Mouse (Mus musculus) forebrain, embryonic 10.5 days (tissue): ENCODE results near the gene Ctnna2. TPM values are rescaled to one million over a fixed set of nuclear protein-coding genes. Genes with fewer than 3 reads are reported as not detected.
A peak's percentile ranks its signal among the peaks of the same experiment; 100 is the strongest.

ENCODE experiments used
- DNase-seq: peaks from one replicate; pipeline ENCODE4 v3.0.0-alpha.2; 2017; ENCODE audit warnings: low spot score; ENCODE audit errors: extremely low spot score
- H3K27ac ChIP-seq: fragments of 300-500 bp; sonication (generic); 2 replicates; pipeline ENCODE4 v1.5.1; 2016; ENCODE audit warnings: mild to moderate bottlenecking
- H3K27me3 ChIP-seq: fragments of 300-500 bp; sonication (generic); 2 replicates; pipeline ENCODE4 v1.6.1; 2016; ENCODE audit warnings: mild to moderate bottlenecking; ENCODE audit not compliant: poor library complexity, severe bottlenecking
- H3K36me3 ChIP-seq: fragments of 300-500 bp; sonication (generic); replicated peaks from 2 replicates; pipeline ENCODE4 v1.6.1; 2016; ENCODE audit warnings: mild to moderate bottlenecking, moderate library complexity
- H3K4me1 ChIP-seq: fragments of 300-500 bp; sonication (generic); 2 replicates; pipeline ENCODE4 v1.6.1; 2016
- H3K4me3 ChIP-seq: fragments of 300-500 bp; sonication (generic); 2 replicates; pipeline ENCODE4 v1.5.1; 2016; ENCODE audit warnings: mild to moderate bottlenecking, moderate library complexity
- H3K9me3 ChIP-seq: fragments of 300-500 bp; sonication (generic); 2 replicates; pipeline ENCODE4 v1.6.1; 2016; ENCODE audit warnings: mild to moderate bottlenecking, moderate library complexity
- WGBS: fragments of 180-500 bp; shearing (Covaris S2); methylation state at CpG from one replicate; pipeline ENCODE4 v1.1.7; 2016; 5-methylcytosine and 5-hydroxymethylcytosine counted together
- polyA plus RNA-seq: library from polyadenylated mRNA; unstranded; fragments of >200 nt; fragmentation: Nextera tagmentation; extraction: Ambion mirVana; gene quantifications from 2 replicates; pipeline ENCODE4 v1.2.1, GENCODE M21; 2016

Gene Ctnna2
- polyA plus RNA-seq, 1 experiment from 2014 or later, result 16.1 TPM

DNA sequence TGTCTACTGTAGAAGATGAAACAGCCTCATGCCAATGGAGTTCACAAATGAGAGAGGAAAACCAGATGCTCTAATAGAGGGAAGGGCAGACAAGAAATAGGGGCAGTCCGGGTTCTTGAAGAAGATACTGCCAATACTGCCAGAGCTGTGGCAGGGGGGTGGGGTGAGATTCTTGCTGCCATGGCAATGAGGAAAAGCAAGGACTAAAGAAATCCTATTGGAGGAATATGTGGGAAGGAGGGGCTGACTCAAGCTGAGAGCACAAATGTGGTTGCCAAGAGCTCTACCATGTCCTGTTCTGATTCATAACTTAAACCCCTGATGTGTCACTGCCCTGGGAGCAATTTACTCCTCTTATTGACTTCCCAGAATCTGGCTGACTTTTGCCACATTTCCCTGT is 878.5 kb downstream of the Ctnna2 start:
- no peak overlapping the region for H3K4me3 ChIP-seq
- 44% methylated on average over 1 of the region's 1 CpGs for WGBS
- no peak overlapping the region for H3K27ac ChIP-seq
- no peak for DNase-seq
- H3K9me3 ChIP-seq, result no peaks in the 10 kb centered on the region
- peaks cover 5% of the 10 kb centered on the region; the same call in 1 of the 2 replicates for H3K4me1 ChIP-seq
- no peaks in the 10 kb centered on the region for H3K36me3 ChIP-seq
- no peaks in the 10 kb centered on the region for H3K27me3 ChIP-seq

DNA sequence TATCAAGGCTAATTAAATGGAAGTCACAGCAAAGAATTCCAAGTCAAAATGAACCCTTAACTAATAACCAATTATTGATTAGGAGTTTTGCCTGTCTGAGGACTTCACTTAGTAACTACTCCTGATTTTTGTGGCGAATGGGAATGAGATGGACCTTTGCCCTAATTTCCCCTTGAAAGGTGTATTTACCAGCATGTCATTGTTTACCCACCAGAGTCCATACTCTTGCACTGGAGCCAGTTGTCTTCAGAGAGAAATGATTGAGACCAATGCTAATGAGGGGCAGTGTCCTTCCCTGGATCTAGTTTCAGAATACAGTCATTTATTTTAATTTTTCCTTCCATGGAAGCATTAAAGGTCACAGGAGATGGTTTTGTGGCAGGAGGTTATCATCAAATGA is 881.0 kb downstream of the Ctnna2 start:
- Histone ChIP-seq H3K27me3 (no peaks in the 10 kb centered on the region), H3K36me3 (no peaks in the 10 kb centered on the region), H3K27ac (no peak overlapping the region), H3K4me3 (no peak overlapping the region), H3K9me3 (no peaks in the 10 kb centered on the region), H3K4me1 (peaks cover 5% of the 10 kb centered on the region; the same call in 1 of the 2 replicates)
- 90% methylated on average over 1 of the region's 1 CpGs for WGBS
- DNase-seq, result no peak

DNA sequence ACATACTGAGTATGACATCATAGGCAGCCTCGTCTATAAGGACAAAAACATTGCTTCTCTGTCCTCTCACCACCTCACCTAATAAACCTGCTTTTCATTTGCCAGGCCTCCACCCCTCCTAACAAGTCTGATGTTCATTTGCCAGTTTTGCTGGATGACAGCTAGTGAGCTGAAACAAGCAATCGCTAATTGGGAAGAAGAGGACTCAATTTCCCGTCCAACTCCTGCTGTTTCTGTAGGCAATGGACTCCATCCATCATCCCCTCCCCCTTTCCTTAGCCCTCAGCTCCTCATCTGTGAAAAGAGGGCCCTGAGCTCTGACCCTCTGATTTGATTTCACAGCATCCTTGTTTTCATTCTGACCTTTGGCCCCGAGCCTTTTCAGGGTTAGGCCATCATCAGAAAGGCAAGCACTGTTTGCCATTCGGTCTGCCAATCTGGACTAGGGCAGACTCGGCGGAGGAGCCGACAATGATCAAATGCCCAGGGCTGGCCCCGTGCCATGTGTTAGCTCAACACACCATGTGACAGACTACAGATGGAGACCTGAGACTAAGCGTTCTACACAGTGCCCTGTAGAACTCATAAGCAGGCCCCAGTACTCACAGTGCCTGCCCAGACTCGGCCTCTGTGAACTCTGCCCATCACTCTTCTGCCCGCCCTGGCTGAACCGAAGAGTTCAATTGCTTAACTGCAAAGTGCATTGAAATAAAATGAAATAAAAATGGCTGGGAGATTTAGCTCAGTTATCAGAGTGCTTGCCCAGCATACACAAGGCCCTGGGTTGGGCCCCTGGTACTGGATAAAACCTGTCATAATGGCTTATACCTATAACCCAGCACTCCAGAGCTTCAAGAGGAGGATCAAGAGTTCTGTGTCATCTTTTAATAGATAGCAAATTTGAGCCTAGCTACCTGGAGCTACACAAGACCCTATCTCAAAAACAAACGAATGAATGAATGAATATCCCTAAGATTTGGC is 903.8 kb downstream of the Ctnna2 start:
- H3K27me3 ChIP-seq, result no peaks in the 10 kb centered on the region
- no peak overlapping the region for H3K4me3 ChIP-seq
- no peak overlapping the region for H3K27ac ChIP-seq
- no peak for DNase-seq
- 54% methylated on average over 14 of the region's 14 CpGs for WGBS
- no peaks in the 10 kb centered on the region for H3K36me3 ChIP-seq
- peaks cover 10% of the 10 kb centered on the region for H3K4me1 ChIP-seq
- H3K9me3 ChIP-seq, result no peaks in the 10 kb centered on the region

DNA sequence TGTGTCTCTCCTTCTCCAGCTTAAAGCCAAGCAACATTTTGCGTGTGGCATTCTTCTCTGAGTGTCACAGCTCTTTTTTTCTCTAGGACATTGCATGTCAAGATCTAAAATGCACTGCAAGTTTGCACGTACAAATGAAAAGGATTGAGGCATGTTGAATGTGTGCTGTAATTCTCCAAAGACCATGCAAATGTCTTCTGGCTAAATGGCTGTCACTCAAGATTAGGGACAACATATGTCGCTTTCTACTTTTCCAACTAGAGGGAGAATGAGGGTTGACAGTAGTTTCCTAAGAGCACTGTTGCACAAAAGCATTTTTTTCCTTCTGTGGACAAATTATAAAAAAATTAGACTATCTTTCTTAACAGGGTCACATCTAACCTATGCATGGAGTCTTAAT is 909.9 kb downstream of the Ctnna2 start:
- no peaks in the 10 kb centered on the region for H3K27me3 ChIP-seq
- no peak for DNase-seq
- no peaks in the 10 kb centered on the region for H3K9me3 ChIP-seq
- 70% methylated on average over 3 of the region's 3 CpGs for whole genome bisulfite sequencing
- no peak overlapping the region for H3K27ac ChIP-seq
- peaks cover 11% of the 10 kb centered on the region for H3K4me1 ChIP-seq
- no peak overlapping the region for H3K4me3 ChIP-seq
- no peaks in the 10 kb centered on the region for H3K36me3 ChIP-seq

DNA sequence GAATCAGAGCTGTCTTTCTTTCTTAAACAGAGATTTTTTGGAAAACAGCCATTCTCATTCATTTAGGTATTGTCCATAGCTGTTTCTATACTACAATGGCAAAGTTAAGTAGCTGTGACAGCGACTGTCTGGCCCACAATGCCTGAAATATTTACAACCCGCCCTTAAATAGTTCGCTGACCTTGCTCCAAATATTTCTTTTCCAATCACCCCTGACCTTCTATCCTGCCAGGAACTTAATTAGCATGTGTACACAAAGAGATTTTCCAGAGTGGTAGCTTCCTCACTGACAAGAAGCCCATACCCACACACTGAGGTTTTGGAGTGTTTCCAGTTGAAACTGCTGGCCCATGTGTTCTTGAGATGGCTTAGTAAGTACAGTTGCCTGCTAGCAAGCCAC is 928.8 kb downstream of the Ctnna2 start:
- 43% methylated on average over 3 of the region's 3 CpGs for WGBS
- Histone ChIP-seq H3K9me3 (no peaks in the 10 kb centered on the region), H3K27me3 (no peaks in the 10 kb centered on the region), H3K27ac (peak overlapping the region; percentile 71), H3K36me3 (no peaks in the 10 kb centered on the region), H3K4me1 (peaks cover 30% of the 10 kb centered on the region), H3K4me3 (no peak overlapping the region)
- no peak for DNase-seq

DNA sequence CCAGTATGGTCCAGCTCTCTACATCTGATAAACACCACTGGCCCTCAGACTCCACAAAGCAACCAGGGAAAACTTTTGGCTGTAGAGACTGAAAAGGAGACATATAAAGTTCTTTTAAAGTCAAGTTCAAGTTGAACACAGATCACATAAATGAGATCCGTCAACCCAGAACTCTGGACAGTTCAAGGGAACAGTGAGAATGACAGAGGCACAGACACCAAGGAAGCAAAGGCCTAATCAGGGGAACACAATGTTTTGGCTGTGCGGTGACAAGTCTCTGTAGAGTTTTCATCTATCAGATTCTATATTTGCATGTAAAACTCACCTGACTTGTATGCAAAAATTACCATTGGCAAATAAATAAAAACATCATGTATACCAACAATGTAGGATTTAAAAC is 929.3 kb downstream of the Ctnna2 start:
- DNase-seq, result no peak
- Histone ChIP-seq H3K9me3 (no peaks in the 10 kb centered on the region), H3K4me3 (no peak overlapping the region), H3K27me3 (no peaks in the 10 kb centered on the region), H3K27ac (peak overlapping the region; percentile 66; the same call in 1 of the 2 replicates), H3K36me3 (no peaks in the 10 kb centered on the region), H3K4me1 (peaks cover 30% of the 10 kb centered on the region)
- WGBS, result 70% methylated on average over 2 of the region's 2 CpGs

DNA sequence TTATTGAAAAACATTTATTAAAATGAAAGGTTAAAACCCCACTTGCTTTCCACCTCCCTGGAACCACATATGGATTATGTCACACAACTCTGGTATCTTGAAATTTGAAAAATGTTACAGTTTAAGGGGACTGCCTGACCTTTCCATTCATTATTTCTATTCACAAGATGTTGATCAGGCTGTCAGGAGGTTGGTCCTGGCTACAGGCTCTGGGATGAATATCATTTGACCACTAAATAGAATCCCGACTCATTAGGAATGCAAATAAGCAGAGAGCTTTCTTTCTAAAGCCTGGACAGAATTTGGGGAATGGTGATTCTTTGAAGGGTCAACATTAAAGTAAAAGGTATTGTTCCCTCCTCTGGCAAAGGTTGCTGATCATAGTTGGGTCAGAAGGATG is 931.9 kb downstream of the Ctnna2 start:
- WGBS, result 35% methylated on average over 1 of the region's 1 CpGs
- H3K27ac ChIP-seq, result no peak overlapping the region
- no peak overlapping the region for H3K4me3 ChIP-seq
- no peaks in the 10 kb centered on the region for H3K9me3 ChIP-seq
- no peaks in the 10 kb centered on the region for H3K36me3 ChIP-seq
- DNase-seq, result no peak
- peaks cover 49% of the 10 kb centered on the region for H3K4me1 ChIP-seq
- H3K27me3 ChIP-seq, result no peaks in the 10 kb centered on the region

DNA sequence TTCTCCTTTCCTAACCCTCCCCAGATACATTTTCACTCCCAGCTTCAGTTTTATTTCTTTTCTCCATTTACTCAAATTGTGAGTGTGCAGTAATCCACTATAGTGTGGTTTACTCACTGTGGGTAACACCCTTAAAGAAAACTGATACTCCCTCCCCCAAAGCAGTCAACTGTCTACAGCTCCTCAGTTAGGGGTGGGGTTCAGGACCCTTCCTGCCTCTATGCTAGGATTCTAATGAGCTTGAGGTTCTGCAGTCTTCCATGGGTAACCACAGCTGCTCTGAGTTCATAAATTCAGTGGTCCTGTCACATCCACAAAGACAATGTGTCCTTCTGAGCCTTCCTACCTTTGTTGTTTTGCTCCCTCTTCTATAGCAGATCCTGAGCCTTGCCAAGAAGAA is 954.4 kb downstream of the Ctnna2 start:
- Histone ChIP-seq H3K4me1 (no peaks in the 10 kb centered on the region), H3K27me3 (no peaks in the 10 kb centered on the region), H3K36me3 (no peaks in the 10 kb centered on the region), H3K4me3 (no peak overlapping the region), H3K27ac (no peak overlapping the region), H3K9me3 (no peaks in the 10 kb centered on the region)
- no peak for DNase-seq

DNA sequence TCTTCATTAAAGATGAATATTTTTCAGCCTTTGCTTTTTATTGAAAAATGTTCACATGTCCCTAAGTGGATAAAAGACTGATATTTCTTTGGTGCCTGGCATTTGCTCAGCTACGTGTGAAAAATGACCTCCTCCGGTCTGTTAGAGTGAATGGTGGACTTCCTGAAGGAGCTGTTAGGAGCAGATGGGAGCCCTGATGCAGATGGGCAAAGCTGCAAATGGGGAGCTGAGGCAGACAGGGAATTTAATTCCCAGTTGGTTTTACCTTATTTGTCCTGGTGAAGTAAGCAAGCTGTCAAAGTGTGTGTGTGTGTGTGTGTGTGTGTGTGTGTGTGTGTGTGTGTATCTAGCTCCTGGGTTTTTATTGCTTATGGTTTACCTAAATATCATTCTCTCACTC is 966.3 kb downstream of the Ctnna2 start:
- no peaks in the 10 kb centered on the region for H3K36me3 ChIP-seq
- H3K4me1 ChIP-seq, result no peaks in the 10 kb centered on the region
- H3K27ac ChIP-seq, result no peak overlapping the region
- no peak overlapping the region for H3K4me3 ChIP-seq
- no peaks in the 10 kb centered on the region for H3K27me3 ChIP-seq
- peaks cover 3% of the 10 kb centered on the region; the same call in 1 of the 2 replicates for H3K9me3 ChIP-seq
- no peak for DNase-seq
- 89% methylated on average over 2 of the region's 2 CpGs for WGBS

DNA sequence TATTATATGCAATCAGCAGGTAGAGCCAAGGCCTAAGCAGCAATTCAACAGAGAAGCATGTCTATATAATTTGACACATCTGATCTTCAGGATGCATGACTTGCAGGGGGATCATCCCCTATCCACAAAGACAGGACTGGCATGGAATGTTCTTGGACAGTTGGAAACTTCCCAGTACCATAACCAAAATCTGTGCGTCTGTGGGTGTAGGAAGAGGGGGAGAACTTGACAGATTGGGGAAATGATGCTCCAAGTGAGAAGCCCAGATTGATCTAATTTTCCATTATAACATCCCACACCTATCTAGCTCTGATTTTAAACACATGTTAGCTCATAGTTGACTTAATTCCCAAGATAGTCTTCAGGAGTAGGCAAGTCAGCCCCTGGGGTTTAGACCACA is 968.5 kb downstream of the Ctnna2 start:
- H3K27ac ChIP-seq, result no peak overlapping the region
- no peaks in the 10 kb centered on the region for H3K4me1 ChIP-seq
- no peaks in the 10 kb centered on the region for H3K27me3 ChIP-seq
- no peaks in the 10 kb centered on the region for H3K36me3 ChIP-seq
- no peak overlapping the region for H3K4me3 ChIP-seq
- 95% methylated on average over 1 of the region's 1 CpGs for WGBS
- peaks cover 3% of the 10 kb centered on the region; the same call in 1 of the 2 replicates for H3K9me3 ChIP-seq
- no peak for DNase-seq

DNA sequence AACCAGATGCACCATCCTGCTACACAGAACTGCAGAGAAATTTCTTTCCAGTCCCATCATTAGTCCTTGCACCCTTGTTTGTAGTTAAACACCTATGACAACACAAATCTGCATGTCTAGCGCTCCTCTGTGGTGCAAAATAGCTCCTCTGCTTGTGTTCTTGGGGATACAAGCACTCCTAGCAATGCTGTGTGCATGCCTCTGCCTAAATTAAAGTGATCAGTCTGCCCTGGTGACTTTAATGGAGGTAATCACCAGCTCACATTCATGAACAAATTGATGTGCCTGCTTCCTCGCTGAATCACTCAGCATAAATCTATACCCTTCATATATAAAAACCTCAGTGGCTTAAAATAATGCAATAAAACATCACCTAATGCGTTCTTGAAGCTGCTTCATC is 987.4 kb downstream of the Ctnna2 start:
- no peaks in the 10 kb centered on the region for H3K36me3 ChIP-seq
- no peaks in the 10 kb centered on the region for H3K4me1 ChIP-seq
- WGBS, result 92% methylated on average over 3 of the region's 3 CpGs
- no peaks in the 10 kb centered on the region for H3K27me3 ChIP-seq
- no peaks in the 10 kb centered on the region for H3K9me3 ChIP-seq
- H3K4me3 ChIP-seq, result no peak overlapping the region
- DNase-seq, result no peak
- H3K27ac ChIP-seq, result no peak overlapping the region

DNA sequence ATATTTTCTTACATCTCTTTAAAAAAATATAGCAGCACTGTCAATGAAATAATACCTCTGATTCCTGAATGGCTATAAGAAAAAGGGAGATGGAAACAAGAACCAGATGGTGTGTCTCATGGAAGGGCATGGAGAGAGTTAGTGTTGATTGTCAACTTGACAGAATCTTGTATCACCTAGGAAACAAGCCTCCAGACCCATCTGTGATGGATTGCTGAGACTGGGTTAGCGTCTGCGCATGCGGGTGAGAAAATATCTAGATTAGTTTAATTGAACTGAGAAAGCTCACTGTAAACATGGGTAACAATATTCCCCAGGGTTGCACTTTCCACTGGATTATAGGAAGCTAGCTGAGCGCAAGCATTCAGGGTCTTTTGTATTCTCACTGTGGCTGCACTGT is 994.7 kb downstream of the Ctnna2 start:
- DNase-seq, result no peak
- whole genome bisulfite sequencing, result 91% methylated on average over 4 of the region's 4 CpGs

DNA sequence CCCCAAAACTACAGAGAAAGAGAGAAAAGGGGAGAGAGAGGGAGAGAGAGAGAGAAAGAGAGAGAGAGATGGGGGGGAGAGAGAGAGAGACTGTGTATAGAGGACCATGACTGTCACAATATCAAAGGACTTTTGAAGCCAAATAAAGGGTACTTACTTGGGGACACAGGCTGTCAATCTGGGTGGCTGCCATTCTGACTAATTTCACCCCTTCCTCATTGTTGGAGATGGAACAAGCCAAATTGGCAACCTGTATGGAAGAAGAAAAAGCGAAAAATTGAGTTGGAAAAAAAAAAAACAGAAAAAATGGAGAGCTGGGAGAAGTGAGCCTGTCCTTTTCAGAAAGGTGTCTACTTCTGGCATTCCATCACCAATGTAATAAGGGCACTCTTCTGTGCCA is 997.8 kb downstream of the Ctnna2 start:
- no peak for DNase-seq
- Histone ChIP-seq H3K36me3 (no peaks in the 10 kb centered on the region), H3K27me3 (no peaks in the 10 kb centered on the region), H3K27ac (no peak overlapping the region), H3K9me3 (no peaks in the 10 kb centered on the region), H3K4me1 (peaks cover 9% of the 10 kb centered on the region), H3K4me3 (no peak overlapping the region)
- WGBS, result 90% methylated on average over 1 of the region's 1 CpGs

More for the DNA sequence above, 994.7 kb downstream of the Ctnna2 start:
- H3K27ac ChIP-seq, result no peak overlapping the region
- no peak overlapping the region for H3K4me3 ChIP-seq
- no peaks in the 10 kb centered on the region for H3K27me3 ChIP-seq
- no peaks in the 10 kb centered on the region for H3K4me1 ChIP-seq
- H3K9me3 ChIP-seq, result no peaks in the 10 kb centered on the region
- H3K36me3 ChIP-seq, result no peaks in the 10 kb centered on the region
